Mouse (Mus musculus) natural killer cell, adult 2 months (primary cell): Measurements from ENCODE around the gene Axin2.

ENCODE experiments used
- DNase-seq, 2 experiments: peaks; one replicate each; pipeline ENCODE4 v3.0.0; 2022; ENCODE audit warnings: low spot score in 2 of 2

Axin2 gene

GRCm38 (mm10) chr11:108973866-108974265 lies 53.7 kb downstream of the Axin2 start:
- no peak for DNase-seq

GRCm38 (mm10) chr11:108975583-108975982 lies 55.4 kb downstream of the Axin2 start:
- no peak for DNase-seq

- no peak for DNase-seq
Observed at GRCm38 (mm10) chr11:108980530-108980929, 60.4 kb downstream of the Axin2 start.

- no peak for DNase-seq
Observed at GRCm38 (mm10) chr11:108981012-108981411, 60.9 kb downstream of the Axin2 start.

- no peak for DNase-seq
Observed at GRCm38 (mm10) chr11:108983409-108984064, 63.4 kb downstream of the Axin2 start.

GRCm38 (mm10) chr11:108984711-108985419 lies 64.7 kb downstream of the Axin2 start:
- no peak for DNase-seq

- DNase-seq = no peak
Observed at GRCm38 (mm10) chr11:108985836-108986235, 65.7 kb downstream of the Axin2 start.

GRCm38 (mm10) chr11:108987226-108987625 lies 67.1 kb downstream of the Axin2 start:
- DNase-seq = no peak

GRCm38 (mm10) chr11:108987705-108988104 lies 67.6 kb downstream of the Axin2 start:
- DNase-seq = no peak

- DNase-seq = no peak
Observed at GRCm38 (mm10) chr11:108988258-108988657, 68.1 kb downstream of the Axin2 start.

GRCm38 (mm10) chr11:108989940-108990339 lies 69.8 kb downstream of the Axin2 start:
- DNase-seq = no peak

- no peak for DNase-seq
Observed at GRCm38 (mm10) chr11:108993414-108993813, 73.3 kb downstream of the Axin2 start.

GRCm38 (mm10) chr11:108995196-108995989 lies 75.2 kb downstream of the Axin2 start:
- no peak for DNase-seq

- DNase-seq = no peak
Observed at GRCm38 (mm10) chr11:108995990-108996533, 75.9 kb downstream of the Axin2 start.

GRCm38 (mm10) chr11:108997816-108998215 lies 77.7 kb downstream of the Axin2 start:
- DNase-seq = no peak
